Mouse (Mus musculus): ENCODE data around the gene Gatad2a. TPM values are rescaled to one million over a fixed set of nuclear protein-coding genes. Genes with fewer than 3 reads are reported as not detected.

Gene Gatad2a
- 84.5 and 116 TPM in 2 replicates for polyA plus RNA-seq (2012; rRNA removed)

DNA sequence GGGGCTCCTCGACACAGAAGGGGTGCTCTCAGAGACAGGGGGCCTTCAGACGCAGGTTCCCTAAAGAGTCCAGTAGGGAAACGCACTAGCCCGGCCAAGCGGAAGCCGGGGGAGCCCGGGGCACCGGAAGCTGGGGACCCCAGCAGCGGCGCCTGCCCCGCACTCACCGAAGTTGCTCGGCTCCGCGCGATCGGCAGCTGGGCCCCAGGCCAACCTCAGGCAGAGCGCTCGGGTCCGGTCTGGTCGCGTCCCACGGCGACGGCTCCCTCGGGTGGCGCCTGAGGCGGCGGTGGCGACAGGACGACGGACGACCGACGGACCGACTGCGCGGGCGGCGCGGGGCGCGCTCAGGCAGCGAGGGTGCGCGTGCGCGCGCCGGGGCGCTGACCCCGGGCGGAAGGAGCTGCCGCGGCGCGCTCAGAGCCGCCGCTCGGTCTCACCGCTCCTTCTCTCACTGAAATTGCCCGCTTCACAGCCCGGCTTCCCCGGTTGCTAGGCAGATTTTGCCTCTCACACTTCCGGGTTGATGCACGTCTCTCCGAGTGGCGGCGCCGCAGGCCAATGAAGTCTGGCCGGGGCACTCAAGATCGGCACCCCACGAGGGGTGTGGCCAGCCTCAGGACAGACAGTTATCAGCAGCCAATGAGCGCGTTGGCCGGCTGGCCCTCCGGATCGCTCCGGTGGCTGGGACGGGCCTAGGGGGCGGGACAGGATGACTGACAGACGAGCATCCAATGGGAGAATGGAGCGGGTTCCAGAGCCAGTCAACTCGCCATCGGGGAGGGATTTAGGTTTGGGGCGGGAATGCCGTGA lies at the start of gene Gatad2a:
Gatad2a (minus strand) TSS at position 609 of the 813 bp plus-strand sequence.
- Histone ChIP-seq H3K36me3 (ENCODE audit: control insufficient read depth, insufficient read depth, low read length) (0 out of 2 replicates have a peak, but pooled peaks cover 4% of the 10 kb centered on the region), H3K4me3 (ENCODE audit: control insufficient read depth, insufficient read depth, low read length) (peak within 1 kb of the TSS; percentile 82), H3K4me1 (replicated peaks; ENCODE audit: control insufficient read depth, insufficient read depth, low read length) (peaks cover 16% of the 10 kb centered on the region), H3K27ac (ENCODE audit: control insufficient read depth, insufficient read depth, low read length) (peak within 1 kb of the TSS; percentile 69), H3K27me3 (ENCODE audit: control insufficient read depth, insufficient read depth, low read length) (no peaks in the 10 kb centered on the region)
- under 1% methylated on average over 87 of the region's 87 CpGs for WGBS
- peak; percentile 100 for DNase-seq
- TF ChIP-seq CTCF (IDR thresholded peaks at IDR 0.05; ENCODE audit: borderline replicate concordance, control insufficient read depth, extremely low read depth, insufficient read depth, low read length, poor library complexity): peak; percentile 49; the same call in 1 of the 2 replicates
- TF ChIP-seq POLR2A (IDR thresholded peaks at IDR 0.05; ENCODE audit: control insufficient read depth, extremely low read depth, insufficient read depth, low read length, poor library complexity): peak; percentile 70

DNA sequence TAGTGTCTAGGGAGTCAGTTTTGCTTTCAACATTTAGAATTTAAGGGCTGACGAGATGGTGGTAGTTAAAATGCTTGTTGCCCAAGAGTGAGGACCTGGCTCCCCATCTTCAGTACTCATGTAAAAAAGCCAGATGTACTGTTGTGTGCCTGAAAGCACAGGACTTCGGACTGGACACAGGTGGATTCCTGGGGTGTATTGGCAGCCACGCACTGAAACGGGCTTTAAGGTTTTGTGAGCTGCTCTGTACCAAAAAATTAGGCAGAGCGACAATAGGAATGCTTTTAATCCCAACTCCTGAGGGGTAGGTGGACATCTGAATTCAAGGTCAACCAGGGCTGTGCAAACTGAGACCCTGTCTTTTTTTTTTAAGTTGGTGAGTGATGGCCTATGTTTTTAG lies 47.8 kb upstream of the Gatad2a start:
- peaks cover 13% of the 10 kb centered on the region for H3K4me1 ChIP-seq (replicated peaks; ENCODE audit: control insufficient read depth, insufficient read depth, low read length)
- no peak overlapping the region for H3K27ac ChIP-seq (ENCODE audit: control insufficient read depth, insufficient read depth, low read length)
- H3K27me3 ChIP-seq (ENCODE audit: control insufficient read depth, insufficient read depth, low read length): no peaks in the 10 kb centered on the region
- peaks cover 10% of the 10 kb centered on the region for H3K36me3 ChIP-seq (ENCODE audit: control insufficient read depth, insufficient read depth, low read length)
- DNase-seq: no peak
- no peak for TF ChIP-seq CTCF (IDR thresholded peaks at IDR 0.05; ENCODE audit: borderline replicate concordance, control insufficient read depth, extremely low read depth, insufficient read depth, low read length, poor library complexity)
- TF ChIP-seq POLR2A (IDR thresholded peaks at IDR 0.05; ENCODE audit: control insufficient read depth, extremely low read depth, insufficient read depth, low read length, poor library complexity): no peak
- no peak overlapping the region for H3K4me3 ChIP-seq (ENCODE audit: control insufficient read depth, insufficient read depth, low read length)
- 94% methylated on average over 5 of the region's 5 CpGs for WGBS

DNA sequence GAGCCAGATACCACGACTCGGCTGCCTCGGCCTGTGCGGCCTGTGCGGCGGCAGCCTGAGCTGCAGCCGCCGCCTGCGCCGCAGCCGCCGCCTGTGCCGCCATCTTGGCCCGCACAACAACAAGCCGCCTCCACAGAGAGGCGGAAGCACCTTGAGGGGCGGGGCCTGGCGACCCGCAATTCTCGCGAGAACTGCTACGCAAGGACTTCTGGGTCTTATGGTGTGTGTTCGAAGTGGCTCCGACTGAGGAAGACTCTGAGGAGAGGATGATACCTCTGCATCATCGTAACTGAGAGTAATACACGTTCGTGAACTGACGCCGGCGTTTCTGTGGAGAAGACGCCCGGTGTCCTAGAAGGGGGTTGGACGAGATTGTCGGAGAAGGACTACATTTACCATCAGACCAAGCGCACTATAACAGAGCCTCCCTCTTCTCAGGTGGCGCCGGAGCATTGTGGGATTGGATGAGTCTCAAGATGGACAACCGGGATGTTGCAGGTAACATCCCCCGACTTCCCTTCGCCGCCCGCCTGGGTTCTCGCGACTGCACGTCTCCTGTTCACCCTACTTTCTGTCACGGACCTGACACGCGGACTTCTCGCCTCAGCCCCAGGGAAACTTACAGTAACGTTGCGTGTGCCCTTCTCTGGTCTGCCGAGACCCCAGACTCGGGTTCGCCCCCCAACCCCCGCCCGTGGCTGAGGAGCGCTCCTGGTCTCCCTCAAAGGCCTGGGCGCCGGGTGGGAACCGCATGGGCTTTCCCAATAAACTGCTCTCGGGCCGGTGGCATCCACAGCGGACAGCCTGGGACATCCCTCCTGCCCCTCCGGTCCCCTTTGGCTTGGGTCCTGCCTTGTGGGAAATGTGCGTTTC lies 46.6 kb upstream of the Gatad2a start, which contains the start of the genes Mau2 and Sugp1:
Mau2 (minus strand) TSS at position 152 of the 873 bp plus-strand sequence.
Sugp1 (plus strand) TSS at position 231 of the 873 bp plus-strand sequence.
- peak; percentile 97 for DNase-seq
- Histone ChIP-seq H3K27me3 (ENCODE audit: control insufficient read depth, insufficient read depth, low read length) (no peaks in the 10 kb centered on the region), H3K36me3 (ENCODE audit: control insufficient read depth, insufficient read depth, low read length) (no peaks in the 10 kb centered on the region), H3K4me3 (ENCODE audit: control insufficient read depth, insufficient read depth, low read length) (peak within 1 kb of the TSS; percentile 83), H3K4me1 (replicated peaks; ENCODE audit: control insufficient read depth, insufficient read depth, low read length) (peaks cover 13% of the 10 kb centered on the region), H3K27ac (ENCODE audit: control insufficient read depth, insufficient read depth, low read length) (peak within 1 kb of the TSS; percentile 82)
- WGBS: under 1% methylated on average over 65 of the region's 65 CpGs
- TF ChIP-seq CTCF (IDR thresholded peaks at IDR 0.05; ENCODE audit: borderline replicate concordance, control insufficient read depth, extremely low read depth, insufficient read depth, low read length, poor library complexity) (no peak), POLR2A (IDR thresholded peaks at IDR 0.05; ENCODE audit: control insufficient read depth, extremely low read depth, insufficient read depth, low read length, poor library complexity) (peak; percentile 96)

DNA sequence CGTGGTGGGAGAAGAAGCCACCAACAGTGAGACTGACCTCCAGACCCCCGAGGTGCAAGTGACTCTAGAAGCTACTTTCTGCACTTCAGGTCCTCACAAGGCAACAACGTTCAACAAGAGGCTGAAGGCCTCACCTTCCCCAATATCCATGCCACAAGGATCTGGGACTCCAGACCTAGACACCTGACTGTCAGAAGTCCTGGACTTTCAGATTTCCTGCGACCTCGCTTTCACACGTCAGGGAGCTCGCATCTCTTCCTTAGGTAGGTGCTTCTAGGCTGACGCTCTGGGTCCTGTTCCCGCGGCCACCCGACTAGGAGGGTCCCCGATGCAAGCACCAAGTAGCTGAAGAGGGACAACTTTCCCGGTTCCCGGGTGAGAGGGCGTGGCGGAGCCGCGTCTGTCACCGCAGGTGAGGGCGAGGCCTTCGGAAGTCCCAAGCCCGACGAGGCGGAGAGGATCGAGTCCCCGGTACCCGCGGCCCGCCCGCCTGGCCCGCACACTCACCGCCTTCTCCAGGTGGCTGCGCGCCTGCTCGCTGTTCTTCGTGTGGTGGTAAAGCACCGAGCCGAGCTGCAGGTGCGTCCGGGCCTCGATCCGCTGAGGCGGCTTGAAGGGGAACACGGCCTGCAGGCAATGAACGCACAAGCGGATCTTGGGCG lies 45.8 kb upstream of the Gatad2a start:
- no peaks in the 10 kb centered on the region for H3K27me3 ChIP-seq (ENCODE audit: control insufficient read depth, insufficient read depth, low read length)
- H3K4me1 ChIP-seq (replicated peaks; ENCODE audit: control insufficient read depth, insufficient read depth, low read length): peaks cover 13% of the 10 kb centered on the region
- H3K4me3 ChIP-seq (ENCODE audit: control insufficient read depth, insufficient read depth, low read length): peak overlapping the region; percentile 83
- under 1% methylated on average over 47 of the region's 47 CpGs for WGBS
- no peak for DNase-seq
- no peaks in the 10 kb centered on the region for H3K36me3 ChIP-seq (ENCODE audit: control insufficient read depth, insufficient read depth, low read length)
- H3K27ac ChIP-seq (ENCODE audit: control insufficient read depth, insufficient read depth, low read length): no peak overlapping the region
- TF ChIP-seq POLR2A (IDR thresholded peaks at IDR 0.05; ENCODE audit: control insufficient read depth, extremely low read depth, insufficient read depth, low read length, poor library complexity) (no peak), CTCF (IDR thresholded peaks at IDR 0.05; ENCODE audit: borderline replicate concordance, control insufficient read depth, extremely low read depth, insufficient read depth, low read length, poor library complexity) (no peak)

DNA sequence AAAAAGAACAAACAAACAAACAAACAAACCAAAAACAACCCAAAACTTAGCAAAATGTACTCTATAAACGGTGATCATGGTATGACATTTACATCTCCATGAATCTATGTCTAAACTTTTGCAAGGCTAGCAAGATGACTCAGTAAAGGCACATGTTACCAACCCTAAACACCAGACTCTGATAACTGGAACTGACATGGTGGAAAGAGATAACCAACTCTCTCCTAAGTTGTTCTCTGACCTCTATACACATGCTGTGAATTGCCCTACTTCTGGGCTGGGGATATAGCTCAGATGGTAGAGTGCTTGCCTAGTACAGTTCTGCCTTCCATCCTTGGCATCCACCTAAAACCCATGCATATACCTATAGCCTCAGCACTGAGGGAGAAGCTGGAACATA lies 41.8 kb upstream of the Gatad2a start:
- no peak overlapping the region for H3K27ac ChIP-seq (ENCODE audit: control insufficient read depth, insufficient read depth, low read length)
- peaks cover 7% of the 10 kb centered on the region for H3K4me1 ChIP-seq (replicated peaks; ENCODE audit: control insufficient read depth, insufficient read depth, low read length)
- DNase-seq: no peak
- TF ChIP-seq CTCF (IDR thresholded peaks at IDR 0.05; ENCODE audit: borderline replicate concordance, control insufficient read depth, extremely low read depth, insufficient read depth, low read length, poor library complexity) (no peak), POLR2A (IDR thresholded peaks at IDR 0.05; ENCODE audit: control insufficient read depth, extremely low read depth, insufficient read depth, low read length, poor library complexity) (no peak)
- no peak overlapping the region for H3K4me3 ChIP-seq (ENCODE audit: control insufficient read depth, insufficient read depth, low read length)
- WGBS: 92% methylated on average over 1 of the region's 1 CpGs
- no peaks in the 10 kb centered on the region for H3K27me3 ChIP-seq (ENCODE audit: control insufficient read depth, insufficient read depth, low read length)
- no peaks in the 10 kb centered on the region for H3K36me3 ChIP-seq (ENCODE audit: control insufficient read depth, insufficient read depth, low read length)

DNA sequence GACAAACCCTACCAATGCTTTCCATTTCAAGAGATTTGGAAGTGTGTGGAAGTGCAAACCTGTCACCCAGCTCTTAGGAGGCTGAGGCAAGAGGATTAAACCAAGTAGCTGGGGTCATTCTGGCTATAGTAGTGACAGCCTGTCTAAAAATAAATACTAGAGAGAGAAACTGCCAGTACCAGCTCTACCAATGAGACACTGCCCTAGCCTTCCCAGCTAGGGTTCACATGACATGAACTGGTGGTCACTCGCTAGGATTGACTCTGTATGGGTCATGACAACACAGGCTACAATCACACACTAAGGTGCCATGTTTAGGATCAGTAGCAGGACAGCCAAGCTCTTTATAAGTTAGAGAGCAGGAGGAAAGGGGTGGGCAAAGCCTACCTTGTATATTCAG lies 34.1 kb upstream of the Gatad2a start:
- Histone ChIP-seq H3K4me3 (ENCODE audit: control insufficient read depth, insufficient read depth, low read length) (no peak overlapping the region), H3K4me1 (replicated peaks; ENCODE audit: control insufficient read depth, insufficient read depth, low read length) (no peaks in the 10 kb centered on the region), H3K36me3 (ENCODE audit: control insufficient read depth, insufficient read depth, low read length) (peaks cover 48% of the 10 kb centered on the region), H3K27ac (ENCODE audit: control insufficient read depth, insufficient read depth, low read length) (no peak overlapping the region), H3K27me3 (ENCODE audit: control insufficient read depth, insufficient read depth, low read length) (no peaks in the 10 kb centered on the region)
- 100% methylated on average over 1 of the region's 1 CpGs for WGBS
- no peak for TF ChIP-seq POLR2A (IDR thresholded peaks at IDR 0.05; ENCODE audit: control insufficient read depth, extremely low read depth, insufficient read depth, low read length, poor library complexity)
- no peak for TF ChIP-seq CTCF (IDR thresholded peaks at IDR 0.05; ENCODE audit: borderline replicate concordance, control insufficient read depth, extremely low read depth, insufficient read depth, low read length, poor library complexity)
- no peak for DNase-seq

Measured in thymus, adult 2 months (tissue).